Comparison of ENCODE assay signal across 9 mouse cellular contexts in the genomic region with DNA sequence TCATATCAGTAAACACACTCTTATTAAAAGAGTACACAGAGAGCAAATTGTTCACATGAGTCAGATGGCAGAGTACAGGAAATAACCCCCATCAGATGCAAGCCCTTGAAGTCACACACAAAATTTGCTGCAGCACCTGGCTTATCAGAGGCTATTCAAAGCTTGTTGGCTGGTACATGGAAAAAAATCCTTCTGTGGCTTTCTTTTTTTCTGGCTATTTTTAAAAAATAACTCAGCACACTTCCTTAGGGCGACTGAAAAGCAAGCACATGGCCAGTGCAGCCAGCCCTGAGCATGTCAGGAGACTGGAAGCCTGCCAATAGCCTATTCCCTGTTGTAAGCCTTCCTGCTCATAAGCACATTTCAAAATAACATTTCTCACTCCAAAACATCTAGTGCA. TPM values are rescaled to one million over a fixed set of nuclear protein-coding genes. Genes with fewer than 3 reads are reported as not detected.
DNase-seq lines count a peak whose midpoint lies in the region; ATAC-seq and TF ChIP-seq lines count a peak whose summit lies in the region.
"Had no signal": no experiment of that assay in that cellular context is flagged by ENCODE, and none has a peak within 500 bp of the region (broad histone marks: within the 10 kb centered on the region; RNA-seq: fewer than 3 reads in every experiment).

No protein-coding gene starts in this region.

- H3K36me3 ChIP-seq in heart, embryonic 15.5 days = no peaks in the 10 kb centered on the region
- H3K36me3 ChIP-seq: hindbrain, embryonic 15.5 days had no signal

- TF ChIP-seq CTCF in layer of hippocampus, adult 2 months (conservative IDR thresholded peaks at IDR 0.05) = no peak

- no peak overlapping the region for H3K4me3 ChIP-seq in layer of hippocampus, adult 2 months
- no peak overlapping the region for H3K4me3 ChIP-seq in heart, embryonic 15.5 days
- H3K4me3 ChIP-seq: hindbrain, embryonic 15.5 days had no signal

- H3K9ac ChIP-seq in heart, embryonic 15.5 days = no peak overlapping the region
- H3K9ac ChIP-seq: hindbrain, embryonic 15.5 days had no signal

- ATAC-seq in heart, embryonic 15.5 days (replicated peaks; ENCODE audit: insufficient number of reproducible peaks, insufficient read depth, low FRiP score, low read depth) = peak; percentile 55; the same call in 1 of the 2 replicates

- no peak overlapping the region for H3K4me2 ChIP-seq in heart, embryonic 15.5 days
- H3K4me2 ChIP-seq: hindbrain, embryonic 15.5 days had no signal

- no peaks in the 10 kb centered on the region for H3K4me1 ChIP-seq in heart, embryonic 15.5 days (replicated peaks)
- H3K4me1 ChIP-seq: hindbrain, embryonic 15.5 days had no signal

- intact Hi-C loops in left cerebral cortex, postnatal 14 days (cut with DNase I) = no loop called here

- no peaks in the 10 kb centered on the region for H3K27me3 ChIP-seq in heart, embryonic 15.5 days
- H3K27me3 ChIP-seq: hindbrain, embryonic 15.5 days had no signal

- 0% methylated on average over 1 of the region's 1 CpGs for WGBS in heart, embryonic 15.5 days

- peak; percentile 19 to 20 for DNase-seq in layer of hippocampus, adult 2 months (ENCODE audit: low spot score in 2 of 2)
- DNase-seq in layer of hippocampus, postnatal 25 days (ENCODE audit: extremely low spot score in 1 of 2, low spot score in 1 of 2) = no peak
- peak; percentile 84 for DNase-seq in NIH3T3 (ENCODE audit: low read depth)
- peak; percentile 72 to 81 for DNase-seq in cerebellum, adult 18-20 months
- peak; percentile 30 to 38 for DNase-seq in left cerebral cortex, postnatal 14 days (ENCODE audit: low spot score in 2 of 2)
- DNase-seq in thymus, postnatal 4 days = peak; percentile 5
- no peak for DNase-seq in liver

- peak overlapping the region; percentile 77 for H3K27ac ChIP-seq in layer of hippocampus, adult 2 months
- peak overlapping the region; percentile 45 for H3K27ac ChIP-seq in heart, embryonic 15.5 days
- H3K27ac ChIP-seq: hindbrain, embryonic 15.5 days had no signal

- H3K9me3 ChIP-seq in heart, embryonic 15.5 days (replicated peaks) = no peaks in the 10 kb centered on the region
- H3K9me3 ChIP-seq: hindbrain, embryonic 15.5 days had no signal

RNA-seq across cellular contexts. Expression of gene Fundc1, which starts 18.6 kb away (rescaled TPM):
- total RNA-seq in layer of hippocampus, adult 2 months (2021) = 10 to 100 TPM; 44.7 to 45.6 TPM
- 10 to 100 TPM; 40.5 to 44.1 TPM for total RNA-seq in layer of hippocampus, postnatal 25 days (2021)
- polyA plus RNA-seq in heart, embryonic 15.5 days (2015; fragmentation: Nextera tagmentation; extraction: Ambion mirVana) = 37.8 and 40.7 TPM in 2 replicates
- 10 to 100 TPM; 25.1 to 30.6 TPM for total RNA-seq in left cerebral cortex, postnatal 14 days (2021)

Comparison
In these comparisons a context has a peak if more than half of its experiments do, and no peak if none do; other contexts are left out.
1. DNase-seq: peak in layer of hippocampus, adult 2 months (2 of 2), NIH3T3 (single experiment), cerebellum, adult 18-20 months (2 of 2), left cerebral cortex, postnatal 14 days (2 of 2) and thymus, postnatal 4 days (single experiment); none in layer of hippocampus, postnatal 25 days (0 of 2) and liver (single experiment).